Mouse (Mus musculus): Measurements from ENCODE around the gene Cd99l2.
"Not testable (repeated sequence)": the region's sequence is repeated elsewhere in the genome, so short reads cannot be mapped to it uniquely, and the experiment has no call there.

Gene Cd99l2

GRCm38 (mm10) chrX:71492634-71493278 lies at the start of gene Cd99l2:
Cd99l2 (minus strand) TSS chrX:71492849.
- peak; percentile 91 for DNase-seq (ENCODE audit: low read depth, low spot score)

DNA sequence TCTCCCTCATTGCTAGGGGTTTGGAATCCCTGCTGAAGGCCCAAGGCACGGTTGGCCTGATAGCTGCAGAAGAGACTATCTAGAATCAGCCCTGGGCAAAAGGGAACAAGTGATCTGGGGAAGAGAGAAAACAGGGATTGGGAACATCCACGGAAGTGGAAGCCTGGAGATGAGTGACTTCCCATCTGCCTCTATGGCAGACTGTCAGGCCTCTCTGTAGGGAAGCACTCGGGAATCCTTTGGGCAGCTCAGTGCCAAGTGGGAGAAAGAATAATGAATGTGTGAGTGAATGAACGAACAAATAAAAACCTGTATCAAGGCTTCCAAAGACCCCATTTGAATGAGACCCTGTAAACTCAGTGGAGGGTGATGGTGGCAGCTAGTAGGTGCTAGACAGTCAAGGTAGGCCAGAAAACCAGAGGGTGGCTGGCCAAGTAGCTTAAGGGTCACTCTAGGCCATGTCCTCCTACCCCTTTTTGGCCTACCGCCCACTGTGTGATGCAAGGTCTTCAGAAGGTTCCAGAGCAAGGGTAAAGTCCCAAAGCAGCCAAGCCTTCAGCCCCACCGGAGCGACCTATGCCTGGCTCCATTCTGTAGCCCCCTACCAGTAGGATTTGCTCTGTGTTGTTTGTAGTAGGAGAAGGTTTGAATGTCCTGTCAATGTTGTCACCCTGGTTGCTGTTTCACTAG lies 48.3 kb upstream of the Cd99l2 start:
- DNase-seq (ENCODE audit: low read depth, low spot score), result no peak

DNA sequence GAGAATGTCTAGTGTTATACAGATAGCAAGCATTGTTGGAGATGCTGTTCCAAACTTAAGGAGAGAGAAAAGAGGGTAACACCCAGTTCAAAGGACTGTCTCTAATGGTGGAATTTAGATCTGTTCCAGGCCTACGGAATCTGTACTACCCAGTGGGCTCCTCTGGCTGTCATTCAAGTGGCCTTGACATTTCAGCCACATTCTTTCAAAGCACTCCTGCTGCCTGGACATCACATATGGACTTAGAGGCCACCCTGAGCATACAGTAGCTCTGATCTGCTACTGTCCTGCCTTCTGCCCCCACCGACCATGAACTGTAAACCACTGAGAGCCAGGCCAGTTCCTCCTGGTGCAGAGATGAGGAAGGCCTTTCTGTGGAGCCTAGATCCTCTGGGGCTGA lies 45.1 kb upstream of the Cd99l2 start:
- no peak for DNase-seq (ENCODE audit: low read depth, low spot score)

- peak; percentile 4 for DNase-seq (ENCODE audit: low read depth, low spot score)
Measured at GRCm38 (mm10) chrX:71534102-71534501, 41.5 kb upstream of the Cd99l2 start.

GRCm38 (mm10) chrX:71532635-71533034 lies 40.0 kb upstream of the Cd99l2 start:
- DNase-seq (ENCODE audit: low read depth, low spot score), result peak; percentile 18

GRCm38 (mm10) chrX:71528646-71529045 lies 36.0 kb upstream of the Cd99l2 start:
- DNase-seq (ENCODE audit: low read depth, low spot score), result no peak

- DNase-seq (ENCODE audit: low read depth, low spot score), result no peak
Measured at GRCm38 (mm10) chrX:71528150-71528549, 35.5 kb upstream of the Cd99l2 start.

DNA sequence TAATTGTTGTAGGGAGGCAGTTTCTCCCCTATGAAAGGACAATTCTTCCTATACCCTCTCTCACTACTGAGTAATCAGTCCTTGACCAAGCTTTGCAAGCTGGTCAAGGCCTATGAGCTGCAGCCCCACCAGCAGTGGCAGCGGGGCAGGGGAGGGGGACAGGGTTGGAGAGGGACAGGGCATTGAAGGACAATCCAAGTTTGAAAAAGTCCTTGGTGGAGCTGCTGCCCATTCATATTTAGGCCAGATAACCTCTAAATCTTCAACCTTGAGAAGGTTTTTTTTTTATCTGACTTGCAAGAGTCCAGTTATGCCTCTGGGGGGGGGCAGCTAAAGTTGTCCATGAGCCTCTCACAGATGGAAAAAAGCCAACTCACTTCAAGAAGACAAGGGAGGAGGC lies 34.8 kb upstream of the Cd99l2 start:
- DNase-seq (ENCODE audit: low read depth, low spot score), result no peak

DNA sequence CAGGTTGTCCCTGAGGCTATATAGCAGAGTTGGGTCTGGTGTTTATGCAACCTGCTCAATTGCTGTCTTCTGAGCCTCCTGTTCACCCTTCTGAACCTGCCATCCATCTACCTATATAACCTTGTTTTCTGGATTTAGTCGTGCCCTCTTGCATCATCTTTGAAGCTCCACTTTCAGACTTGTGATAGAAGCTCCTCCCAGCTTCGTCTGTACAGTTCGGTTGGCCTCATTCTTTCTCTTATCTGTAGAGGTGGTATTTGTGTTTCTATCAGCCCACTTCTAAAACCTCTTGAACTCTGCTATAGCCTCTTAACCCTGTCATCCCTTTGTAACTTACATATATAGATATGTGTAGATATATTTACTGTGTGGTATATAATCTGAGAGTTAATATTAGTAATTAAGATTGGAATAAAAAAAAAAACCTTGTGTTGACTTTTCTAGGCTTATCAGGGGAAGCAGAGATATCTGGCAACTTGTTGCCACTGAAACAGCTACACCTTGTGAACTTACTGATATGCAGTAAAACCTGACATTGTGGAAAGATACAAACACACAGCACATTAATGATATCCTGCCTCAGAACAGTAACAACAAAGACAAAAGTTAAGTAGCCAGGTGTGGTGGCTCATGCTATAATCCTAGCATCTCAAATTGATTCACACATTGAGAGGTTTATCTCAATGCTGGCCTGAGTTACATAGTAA lies 33.1 kb upstream of the Cd99l2 start:
- no peak for DNase-seq (ENCODE audit: low read depth, low spot score)

DNA sequence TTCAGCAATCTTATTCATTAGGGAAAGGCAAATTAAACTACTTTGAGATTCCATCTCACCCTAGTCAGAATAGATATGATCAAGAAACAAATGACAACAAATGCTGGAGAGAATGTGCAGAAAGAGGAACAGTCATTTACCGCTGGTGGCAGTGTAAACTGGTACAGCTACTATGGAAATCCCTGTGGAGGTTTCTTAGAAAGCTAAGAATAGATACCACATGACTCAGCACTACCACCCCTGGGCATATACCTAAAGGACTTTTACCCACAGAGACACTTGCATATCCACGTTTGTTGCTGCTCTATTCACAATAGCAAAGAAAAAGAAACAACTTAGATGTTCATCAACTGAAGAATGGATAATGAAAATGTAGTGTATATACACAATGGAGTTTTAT lies 31.7 kb upstream of the Cd99l2 start:
- DNase-seq (ENCODE audit: low read depth, low spot score), result no peak

GRCm38 (mm10) chrX:71522889-71523288 lies 30.2 kb upstream of the Cd99l2 start:
- DNase-seq (ENCODE audit: low read depth, low spot score), result no peak

GRCm38 (mm10) chrX:71519252-71519651 lies 26.6 kb upstream of the Cd99l2 start:
- no peak for DNase-seq (ENCODE audit: low read depth, low spot score)

GRCm38 (mm10) chrX:71506591-71506990 lies 13.9 kb upstream of the Cd99l2 start:
- not testable (repeated sequence) for DNase-seq (ENCODE audit: low read depth, low spot score)

GRCm38 (mm10) chrX:71493279-71493656 lies 619 bp upstream of the Cd99l2 start:
- peak; percentile 36 for DNase-seq (ENCODE audit: low read depth, low spot score)

GRCm38 (mm10) chrX:71491931-71492633 lies 567 bp downstream of the Cd99l2 start:
- DNase-seq (ENCODE audit: low read depth, low spot score), result no peak

- no peak for DNase-seq (ENCODE audit: low read depth, low spot score)
Measured at GRCm38 (mm10) chrX:71489353-71489752, 3.3 kb downstream of the Cd99l2 start.

DNA sequence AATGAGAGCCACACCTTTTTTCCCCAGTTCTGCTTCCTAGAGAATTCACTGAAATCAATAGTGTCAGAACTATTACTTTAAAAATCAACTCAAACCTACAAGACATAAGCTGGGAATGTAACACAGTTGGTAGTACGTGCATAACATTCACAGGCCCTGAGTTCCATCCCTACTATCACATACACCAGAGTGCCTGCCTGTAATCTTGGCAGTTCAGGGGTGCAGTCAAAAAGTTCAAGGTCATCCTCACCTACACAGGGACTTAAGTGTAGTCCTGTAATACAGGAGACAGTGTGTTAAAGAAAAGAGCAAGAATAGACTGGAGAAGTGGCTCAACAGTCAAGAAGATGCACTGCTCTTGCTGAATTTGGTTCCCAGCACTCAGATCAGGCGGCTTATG lies 10.4 kb downstream of the Cd99l2 start:
- DNase-seq (ENCODE audit: low read depth, low spot score), result no peak

DNA sequence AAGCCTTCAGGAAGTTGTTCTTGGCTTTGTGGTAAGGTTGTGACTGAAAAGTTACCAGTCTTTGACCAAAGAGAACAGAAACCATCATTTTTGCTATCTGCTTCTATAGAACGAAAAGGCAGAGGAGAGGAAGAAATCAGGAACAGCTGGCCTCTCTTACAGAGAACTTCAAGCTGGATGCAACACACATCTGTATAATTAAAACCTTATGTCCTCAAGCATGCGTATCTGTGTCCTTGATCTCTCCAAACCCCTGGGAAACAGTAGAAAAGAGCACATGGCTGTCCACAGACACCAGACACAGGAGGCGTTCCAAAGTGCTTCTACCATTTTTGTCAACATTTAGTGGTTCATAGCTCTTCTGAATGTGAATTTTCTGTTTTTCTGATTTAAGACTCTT lies 16.7 kb downstream of the Cd99l2 start:
- no peak for DNase-seq (ENCODE audit: low read depth, low spot score)

DNA sequence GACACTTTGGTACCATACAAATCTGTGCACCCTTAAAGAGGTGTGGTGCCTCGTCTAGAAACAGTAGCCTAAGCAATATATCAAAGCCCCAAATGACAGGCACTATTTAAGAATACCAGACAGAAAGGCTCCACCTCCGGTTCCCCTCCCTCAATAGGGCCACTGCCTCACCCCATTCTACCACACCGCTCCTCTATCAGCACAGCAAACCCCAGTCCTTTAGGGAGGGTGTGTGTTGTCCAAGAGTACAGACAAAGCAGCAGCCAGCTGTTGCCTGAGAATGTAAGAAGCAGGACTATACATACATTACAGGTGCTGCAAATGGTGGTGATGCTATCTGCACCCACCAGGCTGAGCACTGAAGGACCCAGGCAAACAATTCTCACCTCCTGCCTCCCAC lies 17.2 kb downstream of the Cd99l2 start:
- no peak for DNase-seq (ENCODE audit: low read depth, low spot score)

- DNase-seq (ENCODE audit: low read depth, low spot score), result no peak
Measured at GRCm38 (mm10) chrX:71475084-71475483, 17.6 kb downstream of the Cd99l2 start.

GRCm38 (mm10) chrX:71474296-71474956 lies 18.2 kb downstream of the Cd99l2 start:
- no peak for DNase-seq (ENCODE audit: low read depth, low spot score)
